Mouse (Mus musculus) lung, postnatal 14 days (tissue): ENCODE data around the gene Emsy.

Experiments
- DNase-seq: peaks from one replicate; pipeline ENCODE4 v3.0.0; 2021

Emsy gene

GRCm38 (mm10) chr7:98667956-98668746 lies 11.6 kb upstream of the Emsy start:
- no peak for DNase-seq

GRCm38 (mm10) chr7:98665726-98666125 lies 9.1 kb upstream of the Emsy start:
- DNase-seq = no peak

DNA sequence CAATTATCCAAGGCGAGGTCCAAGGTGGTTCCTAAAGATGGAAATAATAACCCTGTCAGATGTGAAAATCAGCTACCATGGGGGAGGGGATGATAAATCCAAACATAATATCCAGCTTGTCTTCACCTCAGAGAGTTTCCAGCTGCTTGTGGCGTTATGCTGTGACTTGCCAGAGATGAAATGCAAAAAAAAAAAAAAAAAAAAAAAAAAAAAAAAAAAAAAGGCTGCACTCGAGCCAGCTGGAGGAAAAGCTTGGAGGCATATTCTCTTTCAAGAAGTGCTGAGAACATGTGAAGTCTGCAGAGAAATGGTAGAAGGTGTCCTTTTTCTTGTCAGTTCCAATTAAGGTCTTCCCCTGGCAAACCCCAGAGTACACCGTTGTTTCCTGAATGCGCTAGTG lies 8.6 kb upstream of the Emsy start:
- DNase-seq = no peak

- DNase-seq = peak; percentile 81
Observed at GRCm38 (mm10) chr7:98655681-98656530, 677 bp downstream of the Emsy start.

DNA sequence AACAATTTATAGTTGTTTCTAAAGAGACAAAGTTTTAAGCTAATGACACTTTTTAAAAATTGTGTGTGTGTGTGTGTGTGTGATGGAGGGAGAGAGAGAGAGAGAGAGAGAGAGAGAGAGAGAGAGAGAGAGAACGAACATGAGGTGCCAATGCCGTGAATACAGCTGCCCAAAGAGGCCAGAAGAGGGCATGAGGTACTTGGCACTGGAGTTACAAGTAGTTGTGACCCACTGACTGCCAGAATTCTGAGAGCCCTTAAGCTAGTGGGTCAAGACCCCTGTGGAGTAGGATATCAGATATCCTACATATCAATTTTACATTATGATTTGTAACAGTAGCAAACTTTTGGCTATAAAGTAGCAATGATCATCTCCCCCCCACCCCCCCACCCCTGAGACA lies 4.9 kb downstream of the Emsy start:
- DNase-seq = no peak

GRCm38 (mm10) chr7:98644238-98644637 lies 12.3 kb downstream of the Emsy start:
- no peak for DNase-seq

DNA sequence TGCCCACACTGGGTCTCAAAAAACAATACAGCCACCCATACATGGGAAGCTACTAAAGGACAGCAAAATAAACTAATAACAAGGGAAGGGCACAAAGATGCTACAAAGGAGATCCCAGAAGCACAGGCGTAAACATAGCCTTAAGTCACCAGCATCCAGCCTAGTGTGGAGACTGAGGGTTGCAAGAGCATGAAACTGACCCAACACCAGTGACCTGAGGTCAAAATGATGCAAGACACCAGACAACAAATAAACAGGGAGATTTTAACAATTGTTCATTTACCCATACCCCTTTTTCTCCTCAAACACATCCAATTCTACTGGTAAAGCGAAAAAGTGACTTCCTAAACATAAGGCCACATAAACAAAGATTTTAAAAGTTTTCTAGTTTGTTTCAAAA lies 20.0 kb downstream of the Emsy start:
- no peak for DNase-seq

DNA sequence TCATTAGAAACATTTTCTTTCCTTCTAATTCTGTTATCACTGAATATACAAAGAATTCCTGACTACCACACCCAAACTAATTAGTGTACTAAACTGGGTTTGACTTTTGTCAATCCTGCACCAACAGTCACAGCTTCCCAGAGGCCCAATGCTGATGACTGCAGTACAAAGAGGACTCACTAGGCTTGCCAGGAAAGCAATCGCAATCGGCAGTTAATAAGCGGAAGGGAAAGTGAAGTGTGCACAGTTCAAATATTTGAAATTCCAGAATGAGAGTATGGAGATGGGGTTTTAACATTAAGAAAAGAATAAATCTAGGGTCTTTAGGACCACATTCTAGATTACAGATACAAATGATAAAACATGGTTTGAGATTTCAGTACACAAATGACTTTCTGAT lies 23.6 kb downstream of the Emsy start:
- DNase-seq = no peak

- DNase-seq = no peak
Observed at GRCm38 (mm10) chr7:98629947-98630346, 26.6 kb downstream of the Emsy start.

DNA sequence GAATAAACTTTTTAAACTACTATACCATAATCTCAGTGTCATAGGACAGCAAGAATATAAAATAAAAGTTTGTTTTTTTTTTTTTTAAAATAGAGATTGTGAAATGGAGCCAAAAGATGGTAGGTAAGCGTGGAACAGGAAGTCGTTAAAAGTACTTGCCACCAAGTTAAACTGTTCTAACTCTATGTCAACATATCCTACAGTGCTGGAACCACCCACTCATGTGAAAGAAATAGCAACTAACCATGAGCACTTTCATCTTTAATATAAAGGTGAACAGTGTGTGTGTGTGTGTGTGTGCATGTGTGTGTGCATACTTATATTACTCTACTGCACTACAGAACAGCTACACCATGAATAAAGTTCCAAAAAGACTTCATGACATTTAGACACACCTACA lies 38.8 kb downstream of the Emsy start:
- no peak for DNase-seq

DNA sequence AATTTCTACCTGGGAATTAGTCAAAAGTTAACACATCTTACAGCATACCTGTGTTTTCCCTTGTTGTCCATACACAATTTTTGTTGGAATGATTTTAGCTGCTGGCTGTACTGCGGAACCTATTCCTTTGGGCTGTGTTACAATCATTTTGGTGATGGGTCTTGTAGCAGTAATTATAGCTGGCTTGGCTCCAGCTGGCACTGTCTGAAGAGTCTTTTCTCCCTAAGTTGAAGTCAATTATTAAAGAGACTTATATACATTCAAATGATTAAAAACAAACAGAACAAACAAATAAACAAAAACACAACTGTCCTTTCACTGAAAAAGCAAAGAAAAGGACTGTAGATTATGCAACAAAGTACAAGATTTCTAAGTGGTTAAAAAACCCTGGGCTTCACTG lies 43.6 kb downstream of the Emsy start:
- no peak for DNase-seq

- DNase-seq = no peak
Observed at GRCm38 (mm10) chr7:98608520-98608919, 48.1 kb downstream of the Emsy start.

DNA sequence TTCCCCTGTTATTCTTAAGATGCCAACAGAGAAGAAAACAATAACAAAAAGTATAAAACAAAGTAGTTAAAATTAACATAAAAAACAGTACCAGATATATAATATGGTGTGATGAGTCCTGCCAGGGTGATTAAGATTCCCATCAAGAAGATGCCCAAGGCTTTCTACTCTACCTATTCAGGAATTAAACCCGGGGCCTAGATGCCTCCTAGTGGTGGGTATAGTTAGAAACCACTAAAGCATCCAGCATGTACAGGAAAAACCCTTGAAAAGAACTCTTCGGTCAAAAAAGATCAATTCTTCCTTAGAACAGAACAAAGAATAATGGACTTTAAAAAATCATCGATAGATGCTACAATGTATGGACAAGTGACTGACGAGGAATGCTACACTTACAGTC lies 49.4 kb downstream of the Emsy start:
- DNase-seq = no peak

DNA sequence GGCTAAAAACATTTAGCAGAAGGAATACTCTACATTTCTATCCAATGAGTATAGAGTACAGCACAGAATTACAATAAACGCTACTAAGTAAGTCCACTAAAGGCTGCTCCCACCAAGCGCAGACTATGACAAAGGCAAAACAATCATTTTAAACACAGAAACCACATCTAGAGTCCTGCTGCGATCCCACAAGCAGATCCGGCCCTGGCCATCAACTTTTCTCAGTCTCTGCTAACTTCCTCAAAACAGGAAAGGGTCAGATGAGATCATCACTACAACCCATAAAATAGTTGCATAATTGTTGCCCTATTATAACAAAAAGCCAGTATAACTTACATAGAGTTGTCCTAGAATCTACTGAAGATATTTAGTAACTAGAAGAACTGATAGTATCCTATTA lies 54.9 kb downstream of the Emsy start:
- DNase-seq = no peak

GRCm38 (mm10) chr7:98597402-98597801 lies 59.2 kb downstream of the Emsy start:
- no peak for DNase-seq

DNA sequence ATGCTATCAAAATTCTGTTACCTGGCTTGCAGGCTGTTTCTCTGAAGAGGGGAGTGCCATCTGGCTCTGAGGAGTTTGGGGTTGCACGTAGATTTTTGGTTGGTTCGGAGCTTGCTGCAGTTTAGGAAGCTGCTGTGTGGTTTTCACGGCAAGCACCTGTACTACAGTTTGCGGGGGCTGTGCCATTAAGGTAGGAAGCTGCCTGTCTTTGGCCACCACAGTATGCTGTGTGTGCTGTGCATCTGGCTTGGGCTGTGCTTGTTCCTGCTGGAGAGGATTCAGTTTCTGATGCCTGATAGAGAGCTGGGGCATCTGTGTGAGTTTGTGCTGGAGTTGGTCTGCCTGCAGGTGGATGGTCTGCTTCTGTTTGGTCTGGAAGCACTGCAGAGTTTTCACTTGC lies 61.9 kb downstream of the Emsy start:
- DNase-seq = no peak

DNA sequence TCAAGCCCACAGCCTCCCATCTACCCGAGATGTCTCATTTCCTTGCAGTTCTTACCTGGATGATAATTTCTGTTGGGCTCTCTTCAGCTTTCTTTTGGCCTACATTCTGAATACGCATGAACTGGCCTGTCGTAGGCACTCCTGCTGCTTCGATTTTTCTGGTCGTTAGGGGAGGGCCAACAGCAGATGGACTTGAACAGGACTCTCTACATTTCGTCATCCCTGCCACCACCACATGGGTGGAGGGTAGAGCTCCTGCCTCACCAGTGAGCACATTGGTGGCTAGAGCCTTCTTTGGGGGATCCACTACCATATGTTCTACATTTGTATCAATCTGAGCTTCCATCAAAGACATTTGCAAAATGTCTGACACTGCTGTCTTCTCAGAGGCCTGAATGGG lies 63.3 kb downstream of the Emsy start:
- DNase-seq = no peak

- DNase-seq = no peak
Observed at GRCm38 (mm10) chr7:98589028-98589427, 67.6 kb downstream of the Emsy start.

DNA sequence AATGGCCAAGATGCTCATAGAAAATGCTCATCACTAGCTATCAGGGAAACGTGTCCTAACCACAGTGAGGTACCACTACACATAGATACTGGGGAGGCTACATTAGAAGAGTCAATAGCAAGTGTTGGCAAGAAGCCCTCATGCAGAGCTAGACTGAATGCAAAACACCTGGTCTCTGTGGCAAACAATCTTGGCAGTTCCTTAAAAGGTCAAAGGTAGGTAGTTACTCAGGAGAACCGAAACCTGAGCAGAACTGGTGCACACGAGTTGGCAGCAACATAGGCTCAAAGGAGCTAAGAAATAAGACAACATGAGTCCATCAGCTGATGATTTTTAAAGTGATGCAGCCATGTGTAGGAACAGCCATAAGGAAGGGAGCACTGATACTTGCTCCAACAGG lies 70.3 kb downstream of the Emsy start:
- DNase-seq = no peak

GRCm38 (mm10) chr7:98584555-98584954 lies 72.0 kb downstream of the Emsy start:
- no peak for DNase-seq

DNA sequence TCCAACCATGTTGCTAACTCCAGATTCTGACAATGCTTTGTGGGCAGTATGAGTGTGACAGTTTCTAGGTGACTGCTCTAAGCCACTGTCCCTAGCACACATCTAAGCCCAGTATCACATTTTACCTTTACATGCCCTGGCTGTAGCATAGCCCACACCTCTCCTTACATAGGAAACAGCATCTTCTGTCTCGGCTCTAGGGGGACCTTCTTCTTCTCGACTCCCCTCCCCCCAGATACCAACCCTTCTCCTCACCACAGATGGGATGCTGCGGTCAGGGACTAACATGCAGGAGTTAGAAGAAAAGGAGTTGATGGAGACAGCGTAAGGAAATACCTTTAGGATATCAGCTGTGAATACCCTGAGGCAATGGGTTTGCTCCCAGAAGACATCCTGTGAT lies 75.3 kb downstream of the Emsy start:
- DNase-seq = no peak

- DNase-seq = no peak
Observed at GRCm38 (mm10) chr7:98580441-98580840, 76.1 kb downstream of the Emsy start.

DNA sequence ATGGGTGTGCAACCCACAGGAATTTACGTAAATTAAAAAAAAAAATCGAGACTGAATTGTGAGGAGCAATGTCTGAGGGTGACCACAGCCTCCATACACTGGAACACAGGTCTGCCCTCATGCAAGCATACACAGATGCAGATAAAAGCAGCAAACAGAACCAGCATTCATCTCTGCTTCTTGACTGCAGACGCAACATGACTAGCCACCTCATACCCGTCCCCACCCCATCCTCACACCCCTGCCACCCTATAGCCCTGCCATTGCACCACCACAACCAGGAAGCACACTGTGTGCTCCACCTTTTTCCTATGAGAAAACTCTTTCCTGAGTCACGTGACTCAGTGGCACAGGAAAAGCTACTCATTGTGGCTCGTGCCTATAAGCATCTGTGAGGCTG lies 76.9 kb downstream of the Emsy start:
- no peak for DNase-seq

DNA sequence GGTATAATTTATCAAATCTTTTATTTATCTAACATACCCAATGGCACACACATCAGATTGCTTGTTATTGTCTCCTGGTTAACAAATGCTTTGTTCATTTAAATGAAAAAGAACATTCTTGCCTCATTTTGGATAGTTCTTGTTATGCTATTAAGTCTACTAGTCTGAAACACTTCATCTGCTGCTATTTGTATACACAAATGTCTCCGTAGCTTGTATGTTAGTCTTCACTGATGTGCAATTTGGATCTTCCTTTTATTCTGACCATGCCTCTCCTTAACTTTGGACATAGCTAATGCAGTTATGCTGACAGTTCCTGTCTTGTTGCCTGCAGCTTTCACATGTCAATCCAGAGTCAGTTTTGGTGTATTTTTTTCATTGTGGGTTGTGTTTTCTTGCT lies 79.1 kb downstream of the Emsy start:
- no peak for DNase-seq
